Mouse (Mus musculus) heart, embryonic 16.5 days (tissue): ENCODE measurements around the gene Coq7. TPM values are rescaled to one million over a fixed set of nuclear protein-coding genes. Genes with fewer than 3 reads are reported as not detected.

Source experiments
- ATAC-seq: fragments of 200-750 bp; cut with Nextera tagmentation; replicated peaks from 2 replicates; pipeline ENCODE4 v1.8.0; 2017; ENCODE audit warnings: moderate number of reproducible peaks; ENCODE audit not compliant: insufficient read depth, low FRiP score; ENCODE audit errors: extremely low read depth
- H3K27ac ChIP-seq: fragments of 300-500 bp; sonication (generic); 2 replicates; pipeline ENCODE4 v1.5.1; 2014; ENCODE audit warnings: mild to moderate bottlenecking, low read length, control low read depth, moderate library complexity
- H3K27me3 ChIP-seq: fragments of 300-500 bp; sonication (generic); 2 replicates; pipeline ENCODE4 v1.6.1; 2014; ENCODE audit warnings: low read length, mixed read lengths; ENCODE audit not compliant: control insufficient read depth, insufficient read depth
- H3K36me3 ChIP-seq: fragments of 300-500 bp; sonication (generic); 2 replicates; pipeline ENCODE4 v1.6.1; 2014; ENCODE audit not compliant: control insufficient read depth, insufficient read depth
- H3K4me1 ChIP-seq: fragments of 300-500 bp; sonication (generic); 2 replicates; pipeline ENCODE4 v1.6.1; 2014; ENCODE audit warnings: low read length, mixed read lengths; ENCODE audit not compliant: control insufficient read depth, insufficient read depth
- H3K4me2 ChIP-seq: fragments of 300-500 bp; sonication (generic); 2 replicates; pipeline ENCODE4 v1.6.1; 2014; ENCODE audit warnings: low read depth, mild to moderate bottlenecking, control low read depth, low read length
- H3K4me3 ChIP-seq: fragments of 300-500 bp; sonication (generic); 2 replicates; pipeline ENCODE4 v1.5.1; 2014; ENCODE audit warnings: mild to moderate bottlenecking, control low read depth, low read length
- H3K9ac ChIP-seq: fragments of 300-500 bp; sonication (generic); 2 replicates; pipeline ENCODE4 v1.6.1; 2014; ENCODE audit warnings: low read length, control low read depth
- H3K9me3 ChIP-seq: fragments of 300-500 bp; sonication (generic); replicated peaks from 2 replicates; pipeline ENCODE4 v1.6.1; 2016; ENCODE audit warnings: low read length; ENCODE audit not compliant: control insufficient read depth
- WGBS: fragments of 180-500 bp; shearing (Covaris S2); extraction: QIAGEN DNeasy Blood & Tissue Kit; methylation state at CpG from one replicate; pipeline ENCODE4 v1.1.7; 2014; 5-methylcytosine and 5-hydroxymethylcytosine counted together
- polyA plus RNA-seq: library from polyadenylated mRNA; unstranded; fragments of >200 nt; fragmentation: Nextera tagmentation; extraction: Ambion mirVana; gene quantifications from 2 replicates; pipeline ENCODE4 v1.2.1, GENCODE M21; 2015

Gene Coq7
- polyA plus RNA-seq = 173 and 177 TPM in 2 replicates

- H3K9ac ChIP-seq = peak within 1 kb of the TSS; percentile 89
- H3K4me1 ChIP-seq = no peaks in the 10 kb centered on the region
- H3K9me3 ChIP-seq = no peaks in the 10 kb centered on the region
- H3K36me3 ChIP-seq = no peaks in the 10 kb centered on the region; the same call in 1 of the 2 replicates
- peak within 1 kb of the TSS; percentile 67 for H3K4me2 ChIP-seq
- no peaks in the 10 kb centered on the region for H3K27me3 ChIP-seq
- H3K27ac ChIP-seq = peak within 1 kb of the TSS; percentile 97
- H3K4me3 ChIP-seq = peak within 1 kb of the TSS; percentile 73
- WGBS = under 1% methylated on average over 31 of the region's 31 CpGs
- peak; percentile 100 for ATAC-seq
These were observed at the start of gene Coq7 for GRCm38 (mm10) chr7:118533178-118533578. Gene Coq7 (minus strand): TSS chr7:118533356.

- WGBS = 68% methylated on average over 2 of the region's 2 CpGs
- Histone ChIP-seq H3K9ac (no peak overlapping the region), H3K4me3 (no peak overlapping the region), H3K27me3 (0 out of 2 replicates have a peak, but pooled peaks cover 3% of the 10 kb centered on the region), H3K9me3 (peaks cover 5% of the 10 kb centered on the region; the same call in 1 of the 2 replicates), H3K4me1 (peaks cover 9% of the 10 kb centered on the region; the same call in 1 of the 2 replicates), H3K27ac (no peak overlapping the region), H3K36me3 (no peaks in the 10 kb centered on the region), H3K4me2 (no peak overlapping the region)
- ATAC-seq = no peak
These were observed 46.8 kb upstream of the Coq7 start for GRCm38 (mm10) chr7:118579938-118580337.

GRCm38 (mm10) chr7:118578269-118578668, 45.1 kb upstream of the Coq7 start:
- Histone ChIP-seq H3K9me3 (peaks cover 5% of the 10 kb centered on the region; the same call in 1 of the 2 replicates), H3K4me3 (no peak overlapping the region), H3K36me3 (no peaks in the 10 kb centered on the region), H3K4me2 (no peak overlapping the region), H3K9ac (no peak overlapping the region), H3K27ac (no peak overlapping the region; the same call in 1 of the 2 replicates), H3K4me1 (peaks cover 6% of the 10 kb centered on the region; the same call in 1 of the 2 replicates), H3K27me3 (0 out of 2 replicates have a peak, but pooled peaks cover 3% of the 10 kb centered on the region)
- no peak for ATAC-seq
- 56% methylated on average over 3 of the region's 3 CpGs for WGBS

- H3K9me3 ChIP-seq = peaks cover 3% of the 10 kb centered on the region; the same call in 1 of the 2 replicates
- H3K4me1 ChIP-seq = no peaks in the 10 kb centered on the region
- 57% methylated on average over 5 of the region's 5 CpGs for WGBS
- no peak overlapping the region for H3K27ac ChIP-seq
- no peak overlapping the region for H3K4me3 ChIP-seq
- H3K27me3 ChIP-seq = no peaks in the 10 kb centered on the region
- no peaks in the 10 kb centered on the region; the same call in 1 of the 2 replicates for H3K36me3 ChIP-seq
- no peak overlapping the region for H3K9ac ChIP-seq
- no peak for ATAC-seq
- H3K4me2 ChIP-seq = no peak overlapping the region
These were observed 38.9 kb upstream of the Coq7 start for GRCm38 (mm10) chr7:118572039-118572438.

- Histone ChIP-seq H3K27me3 (no peaks in the 10 kb centered on the region), H3K4me1 (no peaks in the 10 kb centered on the region), H3K27ac (no peak overlapping the region), H3K9me3 (peaks cover 3% of the 10 kb centered on the region; the same call in 1 of the 2 replicates), H3K36me3 (no peaks in the 10 kb centered on the region; the same call in 1 of the 2 replicates), H3K4me3 (no peak overlapping the region), H3K9ac (no peak overlapping the region), H3K4me2 (no peak overlapping the region)
- WGBS = 50% methylated on average over 5 of the region's 5 CpGs
- ATAC-seq = no peak
These were observed 38.2 kb upstream of the Coq7 start for GRCm38 (mm10) chr7:118571350-118571749.

GRCm38 (mm10) chr7:118569121-118569543, 36.0 kb upstream of the Coq7 start:
- H3K4me1 ChIP-seq = no peaks in the 10 kb centered on the region
- H3K27ac ChIP-seq = no peak overlapping the region
- no peak overlapping the region for H3K4me2 ChIP-seq
- no peaks in the 10 kb centered on the region; the same call in 1 of the 2 replicates for H3K36me3 ChIP-seq
- no peaks in the 10 kb centered on the region for H3K27me3 ChIP-seq
- peaks cover 3% of the 10 kb centered on the region; the same call in 1 of the 2 replicates for H3K9me3 ChIP-seq
- H3K9ac ChIP-seq = no peak overlapping the region
- ATAC-seq = no peak
- no peak overlapping the region for H3K4me3 ChIP-seq
- 84% methylated on average over 6 of the region's 6 CpGs for WGBS

GRCm38 (mm10) chr7:118554290-118554689, 21.1 kb upstream of the Coq7 start:
- H3K36me3 ChIP-seq = 0 out of 2 replicates have a peak, but pooled peaks cover 2% of the 10 kb centered on the region
- no peak overlapping the region for H3K9ac ChIP-seq
- H3K27me3 ChIP-seq = no peaks in the 10 kb centered on the region
- no peak overlapping the region for H3K4me2 ChIP-seq
- H3K27ac ChIP-seq = no peak overlapping the region
- 90% methylated on average over 2 of the region's 2 CpGs for WGBS
- no peaks in the 10 kb centered on the region for H3K4me1 ChIP-seq
- H3K4me3 ChIP-seq = no peak overlapping the region
- peaks cover 2% of the 10 kb centered on the region; the same call in 1 of the 2 replicates for H3K9me3 ChIP-seq
- ATAC-seq = no peak

- WGBS = 69% methylated on average over 4 of the region's 4 CpGs
- no peaks in the 10 kb centered on the region for H3K27me3 ChIP-seq
- no peak overlapping the region for H3K4me3 ChIP-seq
- no peak overlapping the region for H3K4me2 ChIP-seq
- H3K27ac ChIP-seq = no peak overlapping the region
- H3K4me1 ChIP-seq = no peaks in the 10 kb centered on the region
- H3K9ac ChIP-seq = no peak overlapping the region
- H3K36me3 ChIP-seq = 0 out of 2 replicates have a peak, but pooled peaks cover 2% of the 10 kb centered on the region
- H3K9me3 ChIP-seq = peaks cover 2% of the 10 kb centered on the region; the same call in 1 of the 2 replicates
- no peak for ATAC-seq
These were observed 20.7 kb upstream of the Coq7 start for GRCm38 (mm10) chr7:118553881-118554280.

- H3K27me3 ChIP-seq = no peaks in the 10 kb centered on the region
- 58% methylated on average over 10 of the region's 10 CpGs for WGBS
- H3K36me3 ChIP-seq = 0 out of 2 replicates have a peak, but pooled peaks cover 2% of the 10 kb centered on the region
- ATAC-seq = no peak
- H3K9ac ChIP-seq = no peak overlapping the region
- H3K4me2 ChIP-seq = no peak overlapping the region
- no peak overlapping the region for H3K27ac ChIP-seq
- no peaks in the 10 kb centered on the region for H3K4me1 ChIP-seq
- H3K9me3 ChIP-seq = peaks cover 2% of the 10 kb centered on the region; the same call in 1 of the 2 replicates
- H3K4me3 ChIP-seq = no peak overlapping the region
These were observed 14.3 kb upstream of the Coq7 start for GRCm38 (mm10) chr7:118547451-118547850.
